Mouse (Mus musculus) hematopoietic multipotent progenitor cell, adult 10-12 weeks (in vitro differentiated cells): ENCODE measurements around the gene Kdm7a. TPM values are rescaled to one million over a fixed set of nuclear protein-coding genes. Genes with fewer than 3 reads are reported as not detected.

ENCODE experiments used
- polyA plus RNA-seq: library from polyadenylated mRNA; stranded (reverse); fragments of >175 nt; gene quantifications from 2 replicates; pipeline ENCODE4 v1.2.3, GENCODE M21; 2012; ENCODE audit warnings: low replicate concordance

Kdm7a gene
- 4.2 and 8.0 TPM in 2 replicates for polyA plus RNA-seq

DNA sequence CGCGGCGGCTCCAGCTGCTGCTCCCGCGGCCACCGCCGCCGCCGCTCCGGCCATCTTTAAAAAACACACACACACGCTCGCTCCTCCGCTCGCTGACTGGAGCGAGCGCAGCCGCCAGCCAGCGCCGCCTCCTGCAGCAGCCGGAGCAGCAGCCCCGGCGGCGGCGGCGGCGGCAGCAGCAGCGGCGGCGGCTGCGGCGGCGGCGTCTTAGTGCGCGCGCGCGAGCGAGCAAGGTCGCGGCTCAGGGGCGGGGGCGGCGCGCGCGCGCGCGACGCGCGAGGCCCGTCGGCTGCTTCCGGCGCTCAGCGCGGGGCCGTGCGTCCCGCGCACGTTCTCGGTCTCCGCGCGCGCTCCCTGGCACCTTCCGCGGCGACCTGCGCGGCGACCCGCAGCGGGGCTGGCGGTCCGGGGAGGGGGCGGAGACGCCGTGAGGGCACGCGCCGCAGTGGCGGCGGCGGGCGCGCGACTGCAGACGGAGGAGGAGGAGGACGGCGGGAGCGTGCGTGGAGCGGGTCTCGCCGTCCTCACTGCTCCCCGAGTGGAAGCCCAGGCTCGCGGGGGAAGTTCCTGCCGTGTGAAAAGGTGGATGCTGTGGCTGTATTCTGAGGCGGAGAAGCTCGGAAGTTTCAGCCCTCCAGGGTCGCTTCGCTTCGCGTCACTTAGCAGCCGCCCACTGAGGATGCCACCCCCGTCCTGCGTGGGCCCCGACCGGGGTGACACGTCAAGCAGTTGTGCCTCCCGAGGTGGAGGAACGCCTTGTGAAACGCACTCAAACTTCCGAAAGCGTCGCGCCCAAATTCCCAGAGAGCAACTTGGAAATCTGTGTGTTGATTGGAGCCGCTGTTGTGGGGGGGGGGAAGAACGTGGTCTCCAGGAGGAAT, at the start of gene Kdm7a:
TSS of gene Kdm7a (minus strand) at position 209 of the 881 bp plus-strand sequence.

DNA sequence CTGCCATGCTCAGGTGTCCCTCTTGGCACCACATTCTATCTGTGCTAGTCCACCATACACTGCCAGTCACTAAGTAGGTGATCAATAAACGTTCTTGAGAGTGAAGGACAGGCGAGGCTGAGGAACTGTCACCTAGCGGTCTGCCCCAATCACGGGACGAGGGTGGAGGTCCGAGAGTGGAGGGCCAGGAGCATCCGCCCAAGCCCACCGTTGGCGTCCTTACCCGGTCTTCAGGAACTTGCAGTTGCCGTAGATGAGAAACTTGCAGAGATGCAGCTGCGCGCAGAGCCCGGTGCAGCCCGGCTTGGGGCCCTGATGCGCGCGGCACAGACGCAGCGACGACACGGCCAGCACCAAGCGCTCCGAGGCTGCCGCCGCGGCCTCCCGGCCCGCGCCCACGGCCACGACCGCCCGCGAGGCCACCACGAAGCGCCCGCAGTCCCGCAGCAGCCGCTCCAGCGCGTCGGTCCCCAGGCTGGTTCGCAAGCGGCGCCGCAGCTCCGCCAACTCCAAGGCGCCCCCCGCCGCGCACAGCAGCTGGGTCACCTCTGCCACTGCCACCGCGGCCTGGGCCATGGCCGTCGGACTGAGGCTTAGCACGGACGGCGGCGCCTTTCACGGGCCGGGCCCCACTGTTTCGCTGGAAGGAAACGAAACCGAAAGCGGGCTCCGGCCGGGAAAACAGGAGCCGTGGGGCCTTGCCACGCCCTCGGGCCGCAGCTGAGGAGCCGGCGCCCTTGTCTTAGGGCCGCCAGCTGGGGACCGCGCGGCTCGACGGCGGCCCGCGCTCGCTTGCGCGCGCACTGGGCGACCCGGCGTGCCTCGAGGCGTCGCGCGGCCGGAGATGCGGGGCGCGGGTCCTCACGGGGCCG, 88.8 kb downstream of the Kdm7a start, which contains the start of gene Parp12:
TSS of gene Parp12 (minus strand) at position 766 of the 872 bp plus-strand sequence.

Other genes with a start within 250 kb of the Kdm7a start
- 2.1 and 3.3 TPM in 2 replicates for gene Parp12, start 88.4 kb downstream of the Kdm7a start, polyA plus RNA-seq
- 6.0 and 9.6 TPM in 2 replicates for gene Slc37a3, start 170.9 kb upstream of the Kdm7a start, polyA plus RNA-seq
- 1.4 and 4.1 TPM in 2 replicates for gene Rab19, start 174.4 kb upstream of the Kdm7a start, polyA plus RNA-seq
- gene Mkrn1, start 213.7 kb upstream of the Kdm7a start, polyA plus RNA-seq = 145 and 152 TPM in 2 replicates